Mouse (Mus musculus) forebrain, embryonic 10.5 days (tissue): ENCODE measurements around the gene Ccdc33. TPM values are rescaled to one million over a fixed set of nuclear protein-coding genes. Genes with fewer than 3 reads are reported as not detected.

Experiments used
- DNase-seq: peaks from one replicate; pipeline ENCODE4 v3.0.0-alpha.2; 2017; ENCODE audit warnings: low spot score; ENCODE audit errors: extremely low spot score
- H3K27ac ChIP-seq: fragments of 300-500 bp; sonication (generic); 2 replicates; pipeline ENCODE4 v1.5.1; 2016; ENCODE audit warnings: mild to moderate bottlenecking
- H3K27me3 ChIP-seq: fragments of 300-500 bp; sonication (generic); 2 replicates; pipeline ENCODE4 v1.6.1; 2016; ENCODE audit warnings: mild to moderate bottlenecking; ENCODE audit not compliant: poor library complexity, severe bottlenecking
- H3K36me3 ChIP-seq: fragments of 300-500 bp; sonication (generic); replicated peaks from 2 replicates; pipeline ENCODE4 v1.6.1; 2016; ENCODE audit warnings: mild to moderate bottlenecking, moderate library complexity
- H3K4me1 ChIP-seq: fragments of 300-500 bp; sonication (generic); 2 replicates; pipeline ENCODE4 v1.6.1; 2016
- H3K4me3 ChIP-seq: fragments of 300-500 bp; sonication (generic); 2 replicates; pipeline ENCODE4 v1.5.1; 2016; ENCODE audit warnings: mild to moderate bottlenecking, moderate library complexity
- H3K9me3 ChIP-seq: fragments of 300-500 bp; sonication (generic); 2 replicates; pipeline ENCODE4 v1.6.1; 2016; ENCODE audit warnings: mild to moderate bottlenecking, moderate library complexity
- WGBS: fragments of 180-500 bp; shearing (Covaris S2); methylation state at CpG from one replicate; pipeline ENCODE4 v1.1.7; 2016; 5-methylcytosine and 5-hydroxymethylcytosine counted together
- polyA plus RNA-seq: library from polyadenylated mRNA; unstranded; fragments of >200 nt; fragmentation: Nextera tagmentation; extraction: Ambion mirVana; gene quantifications from 2 replicates; pipeline ENCODE4 v1.2.1, GENCODE M21; 2016

The Ccdc33 gene
- polyA plus RNA-seq, 1 experiment from 2014 or later = 0.36 TPM

- Histone ChIP-seq H3K9me3 (no peaks in the 10 kb centered on the region), H3K36me3 (no peaks in the 10 kb centered on the region), H3K4me3 (no peak overlapping the region), H3K27ac (no peak overlapping the region), H3K4me1 (no peaks in the 10 kb centered on the region), H3K27me3 (peaks cover 15% of the 10 kb centered on the region)
- no peak for DNase-seq
- WGBS = 91% methylated on average over 5 of the region's 5 CpGs
These were observed 86.7 kb downstream of the Ccdc33 start for GRCm38 (mm10) chr9:58031895-58032294.

GRCm38 (mm10) chr9:58029635-58030034 lies 89.0 kb downstream of the Ccdc33 start:
- no peaks in the 10 kb centered on the region for H3K4me1 ChIP-seq
- H3K36me3 ChIP-seq = no peaks in the 10 kb centered on the region
- no peak overlapping the region for H3K27ac ChIP-seq
- H3K27me3 ChIP-seq = no peaks in the 10 kb centered on the region
- no peak for DNase-seq
- 88% methylated on average over 6 of the region's 6 CpGs for WGBS
- no peak overlapping the region for H3K4me3 ChIP-seq
- H3K9me3 ChIP-seq = no peaks in the 10 kb centered on the region

GRCm38 (mm10) chr9:58028841-58029240 lies 89.8 kb downstream of the Ccdc33 start:
- H3K27me3 ChIP-seq = no peaks in the 10 kb centered on the region
- no peak overlapping the region for H3K27ac ChIP-seq
- H3K9me3 ChIP-seq = no peaks in the 10 kb centered on the region
- no peaks in the 10 kb centered on the region for H3K4me1 ChIP-seq
- H3K36me3 ChIP-seq = no peaks in the 10 kb centered on the region
- 82% methylated on average over 5 of the region's 5 CpGs for WGBS
- DNase-seq = no peak
- H3K4me3 ChIP-seq = no peak overlapping the region

- H3K9me3 ChIP-seq = no peaks in the 10 kb centered on the region
- no peak for DNase-seq
- WGBS = 72% methylated on average over 2 of the region's 2 CpGs
- H3K27me3 ChIP-seq = no peaks in the 10 kb centered on the region
- no peaks in the 10 kb centered on the region for H3K36me3 ChIP-seq
- no peak overlapping the region for H3K4me3 ChIP-seq
- no peaks in the 10 kb centered on the region for H3K4me1 ChIP-seq
- no peak overlapping the region for H3K27ac ChIP-seq
These were observed 91.0 kb downstream of the Ccdc33 start for GRCm38 (mm10) chr9:58027426-58028180.

- WGBS = 96% methylated on average over 9 of the region's 9 CpGs
- no peak overlapping the region for H3K4me3 ChIP-seq
- no peak for DNase-seq
- no peak overlapping the region for H3K27ac ChIP-seq
- no peaks in the 10 kb centered on the region for H3K4me1 ChIP-seq
- no peaks in the 10 kb centered on the region for H3K36me3 ChIP-seq
- no peaks in the 10 kb centered on the region for H3K27me3 ChIP-seq
- H3K9me3 ChIP-seq = no peaks in the 10 kb centered on the region
These were observed 92.6 kb downstream of the Ccdc33 start for GRCm38 (mm10) chr9:58025995-58026394.

GRCm38 (mm10) chr9:58018385-58018784 lies 100.2 kb downstream of the Ccdc33 start:
- peaks cover under 1% of the 10 kb centered on the region; the same call in 1 of the 2 replicates for H3K4me1 ChIP-seq
- no peak overlapping the region for H3K4me3 ChIP-seq
- whole genome bisulfite sequencing = 88% methylated on average over 5 of the region's 5 CpGs
- no peak overlapping the region for H3K27ac ChIP-seq
- H3K9me3 ChIP-seq = no peaks in the 10 kb centered on the region
- no peaks in the 10 kb centered on the region for H3K36me3 ChIP-seq
- H3K27me3 ChIP-seq = no peaks in the 10 kb centered on the region; the same call in 1 of the 2 replicates
- no peak for DNase-seq

GRCm38 (mm10) chr9:58016962-58017361 lies 101.7 kb downstream of the Ccdc33 start:
- 87% methylated on average over 3 of the region's 3 CpGs for WGBS
- peaks cover 6% of the 10 kb centered on the region; the same call in 1 of the 2 replicates for H3K27me3 ChIP-seq
- no peak for DNase-seq
- no peaks in the 10 kb centered on the region for H3K36me3 ChIP-seq
- H3K27ac ChIP-seq = no peak overlapping the region
- H3K9me3 ChIP-seq = no peaks in the 10 kb centered on the region
- peaks cover 14% of the 10 kb centered on the region for H3K4me1 ChIP-seq
- H3K4me3 ChIP-seq = no peak overlapping the region

GRCm38 (mm10) chr9:58015856-58016255 lies 102.8 kb downstream of the Ccdc33 start:
- H3K36me3 ChIP-seq = no peaks in the 10 kb centered on the region
- WGBS = 84% methylated on average over 6 of the region's 6 CpGs
- peaks cover 26% of the 10 kb centered on the region for H3K4me1 ChIP-seq
- H3K9me3 ChIP-seq = no peaks in the 10 kb centered on the region
- DNase-seq = no peak
- no peak overlapping the region for H3K4me3 ChIP-seq
- H3K27ac ChIP-seq = no peak overlapping the region
- peaks cover 6% of the 10 kb centered on the region; the same call in 1 of the 2 replicates for H3K27me3 ChIP-seq

- WGBS = 70% methylated on average over 8 of the region's 8 CpGs
These were observed 104.0 kb downstream of the Ccdc33 start for GRCm38 (mm10) chr9:58014393-58015160.

GRCm38 (mm10) chr9:58012935-58013334 lies 105.7 kb downstream of the Ccdc33 start:
- Histone ChIP-seq H3K27me3 (peaks cover 6% of the 10 kb centered on the region; the same call in 1 of the 2 replicates), H3K4me3 (no peak overlapping the region), H3K4me1 (peaks cover 43% of the 10 kb centered on the region), H3K27ac (0 out of 2 replicates have a peak overlapping the region, but pooled peaks have one; percentile 4), H3K36me3 (no peaks in the 10 kb centered on the region), H3K9me3 (no peaks in the 10 kb centered on the region)
- WGBS = 65% methylated on average over 2 of the region's 2 CpGs
- DNase-seq = no peak

More at GRCm38 (mm10) chr9:58014393-58015160, 104.0 kb downstream of the Ccdc33 start:
- no peak for DNase-seq
- Histone ChIP-seq H3K9me3 (no peaks in the 10 kb centered on the region), H3K27me3 (peaks cover 6% of the 10 kb centered on the region; the same call in 1 of the 2 replicates), H3K36me3 (no peaks in the 10 kb centered on the region), H3K4me3 (no peak overlapping the region), H3K4me1 (peaks cover 27% of the 10 kb centered on the region), H3K27ac (no peak overlapping the region)

GRCm38 (mm10) chr9:58012486-58012885 lies 106.1 kb downstream of the Ccdc33 start:
- 82% methylated on average over 2 of the region's 2 CpGs for WGBS
- no peak for DNase-seq
- 0 out of 2 replicates have a peak overlapping the region, but pooled peaks have one; percentile 4 for H3K27ac ChIP-seq

GRCm38 (mm10) chr9:58011552-58011951 lies 107.1 kb downstream of the Ccdc33 start:
- no peaks in the 10 kb centered on the region for H3K36me3 ChIP-seq
- H3K4me3 ChIP-seq = no peak overlapping the region
- 84% methylated on average over 8 of the region's 8 CpGs for WGBS
- H3K9me3 ChIP-seq = no peaks in the 10 kb centered on the region
- 0 out of 2 replicates have a peak overlapping the region, but pooled peaks have one; percentile 54 for H3K27ac ChIP-seq
- H3K27me3 ChIP-seq = peaks cover 6% of the 10 kb centered on the region; the same call in 1 of the 2 replicates
- DNase-seq = no peak
- H3K4me1 ChIP-seq = peaks cover 43% of the 10 kb centered on the region

More at GRCm38 (mm10) chr9:58012486-58012885, 106.1 kb downstream of the Ccdc33 start:
- Histone ChIP-seq H3K36me3 (no peaks in the 10 kb centered on the region), H3K4me3 (no peak overlapping the region), H3K9me3 (no peaks in the 10 kb centered on the region), H3K4me1 (peaks cover 43% of the 10 kb centered on the region), H3K27me3 (peaks cover 6% of the 10 kb centered on the region; the same call in 1 of the 2 replicates)
